Mouse (Mus musculus): ENCODE results near the gene Bbs5. TPM values are rescaled to one million over a fixed set of nuclear protein-coding genes. Genes with fewer than 3 reads are reported as not detected.
"Not testable (repeated sequence)": the region's sequence is repeated elsewhere in the genome, so short reads cannot be mapped to it uniquely, and the experiment has no call there.

Gene Bbs5
- polyA plus RNA-seq, 1 experiment from 2014 or later: 6.1 TPM

DNA sequence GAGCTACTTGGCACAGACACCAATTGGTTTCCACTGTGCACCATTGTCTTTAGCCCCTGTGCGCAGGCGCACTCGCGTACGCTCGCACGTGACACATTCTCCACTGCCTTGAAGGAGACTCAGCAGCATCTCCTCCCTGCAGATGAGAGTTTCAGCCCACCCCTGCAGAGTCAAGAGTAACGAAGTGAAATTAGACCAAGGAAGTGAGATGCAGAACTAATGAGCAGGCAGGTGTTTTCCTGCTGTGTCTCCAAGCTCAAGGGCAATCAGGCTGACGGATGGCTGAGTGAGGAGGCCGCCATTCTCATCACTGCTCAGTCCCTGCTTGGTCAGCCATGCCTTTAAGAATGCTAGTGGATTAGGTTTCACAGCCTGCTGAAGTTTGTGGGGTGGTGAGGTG is 6.9 kb upstream of the Bbs5 start:
- WGBS (ENCODE audit: missing documents): 71% methylated on average over 10 of the region's 10 CpGs
- Histone ChIP-seq H3K79me2 (ENCODE audit: inconsistent target) (no peaks in the 10 kb centered on the region), H3K4me3 (ENCODE audit: inconsistent target) (no peak overlapping the region), H3K36me3 (ENCODE audit: inconsistent target) (no peaks in the 10 kb centered on the region), H3K27ac (no peak overlapping the region)

DNA sequence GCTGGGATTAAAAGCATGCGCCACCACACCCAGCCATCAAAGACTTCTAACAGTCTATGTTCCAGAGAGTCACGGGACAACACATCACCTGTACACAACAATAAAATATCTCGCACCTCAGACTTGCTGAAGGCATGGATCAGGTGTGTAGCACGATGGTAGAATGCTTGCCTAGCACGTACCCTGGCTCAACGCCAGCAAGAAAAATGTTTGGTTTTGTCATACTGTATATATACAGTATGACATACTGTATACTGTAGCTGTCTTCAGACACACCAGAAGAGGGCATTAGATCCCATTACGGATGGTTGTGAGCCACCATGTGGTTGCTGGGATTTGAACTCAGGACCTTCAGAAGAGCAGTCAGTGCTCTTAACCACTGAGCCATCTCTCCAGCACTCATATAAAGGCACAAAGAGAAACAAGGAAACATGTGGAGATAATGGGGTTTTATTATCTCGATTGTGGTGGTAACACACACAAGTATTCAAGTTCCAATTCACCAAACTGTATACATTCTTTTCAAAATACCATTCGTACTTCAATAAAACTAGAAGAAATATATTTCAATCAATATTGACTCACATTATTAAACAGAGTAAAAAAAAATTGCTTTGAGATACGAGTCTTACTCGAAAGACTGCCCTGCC is 1.9 kb upstream of the Bbs5 start:
- no peaks in the 10 kb centered on the region for H3K79me2 ChIP-seq (ENCODE audit: inconsistent target)
- WGBS (ENCODE audit: missing documents): 92% methylated on average over 11 of the region's 11 CpGs
- H3K36me3 ChIP-seq (ENCODE audit: inconsistent target): no peaks in the 10 kb centered on the region
- no peak overlapping the region for H3K4me3 ChIP-seq (ENCODE audit: inconsistent target)
- no peak overlapping the region for H3K27ac ChIP-seq

GRCm38 (mm10) chr2:69649716-69650115 is 2.7 kb downstream of the Bbs5 start:
- H3K4me3 ChIP-seq (ENCODE audit: inconsistent target): no peak overlapping the region
- H3K27ac ChIP-seq: no peak overlapping the region
- 94% methylated on average over 5 of the region's 5 CpGs for WGBS (ENCODE audit: missing documents)

DNA sequence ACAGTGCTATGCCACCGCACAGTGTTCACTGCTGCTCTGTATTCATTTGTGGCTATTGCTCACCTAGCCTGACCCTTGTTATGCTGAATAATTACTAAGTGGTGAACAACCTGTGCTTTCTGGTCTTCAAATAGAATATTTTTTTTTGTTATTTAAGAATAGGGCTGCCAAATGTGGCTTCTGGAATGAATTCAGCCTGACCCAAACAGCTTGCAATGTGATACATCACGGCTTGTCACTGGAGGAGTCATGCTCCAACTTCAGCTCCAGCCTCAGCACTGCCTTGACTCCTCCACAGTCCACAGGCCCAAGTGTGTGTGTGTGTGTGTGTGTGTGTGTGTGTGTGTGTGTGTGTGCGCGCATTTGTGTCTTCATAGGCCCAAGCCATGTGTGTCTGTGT is 12.4 kb downstream of the Bbs5 start:
- WGBS (ENCODE audit: missing documents): 88% methylated on average over 4 of the region's 4 CpGs
- H3K4me3 ChIP-seq (ENCODE audit: inconsistent target): no peak overlapping the region
- H3K36me3 ChIP-seq (ENCODE audit: inconsistent target): no peaks in the 10 kb centered on the region
- H3K79me2 ChIP-seq (ENCODE audit: inconsistent target): no peaks in the 10 kb centered on the region
- no peak overlapping the region for H3K27ac ChIP-seq

More at GRCm38 (mm10) chr2:69649716-69650115, 2.7 kb downstream of the Bbs5 start:
- no peaks in the 10 kb centered on the region for H3K79me2 ChIP-seq (ENCODE audit: inconsistent target)
- no peaks in the 10 kb centered on the region for H3K36me3 ChIP-seq (ENCODE audit: inconsistent target)

- no peaks in the 10 kb centered on the region for H3K36me3 ChIP-seq (ENCODE audit: inconsistent target)
- H3K79me2 ChIP-seq (ENCODE audit: inconsistent target): no peaks in the 10 kb centered on the region
- 65% methylated on average over 13 of the region's 13 CpGs for WGBS (ENCODE audit: missing documents)
- H3K4me3 ChIP-seq (ENCODE audit: inconsistent target): no peak overlapping the region
- no peak overlapping the region for H3K27ac ChIP-seq
These were observed 17.0 kb downstream of the Bbs5 start for GRCm38 (mm10) chr2:69663827-69664476.

DNA sequence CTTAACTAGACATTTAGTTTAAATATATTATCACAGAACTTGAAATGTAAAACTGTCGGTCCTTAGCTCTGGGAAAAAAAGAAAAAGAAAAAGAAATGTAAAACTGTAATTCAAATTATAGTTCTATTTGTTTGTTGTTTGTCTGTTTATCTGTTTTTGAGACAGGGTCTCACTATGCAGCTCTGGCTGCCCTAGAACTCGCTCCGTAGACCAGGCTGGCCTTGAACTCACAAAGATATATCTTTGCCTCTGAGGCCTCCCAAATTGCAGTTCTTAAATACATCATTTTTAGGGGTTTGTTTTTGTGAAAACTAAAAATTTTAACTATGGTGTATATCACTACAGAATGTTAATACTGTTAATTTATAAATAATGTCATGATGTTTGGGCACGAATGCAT is 20.7 kb downstream of the Bbs5 start:
- WGBS (ENCODE audit: missing documents): 88% methylated on average over 4 of the region's 4 CpGs
- no peak overlapping the region for H3K27ac ChIP-seq
- no peaks in the 10 kb centered on the region for H3K36me3 ChIP-seq (ENCODE audit: inconsistent target)
- H3K4me3 ChIP-seq (ENCODE audit: inconsistent target): no peak overlapping the region
- H3K79me2 ChIP-seq (ENCODE audit: inconsistent target): no peaks in the 10 kb centered on the region

GRCm38 (mm10) chr2:69668414-69668813 is 21.4 kb downstream of the Bbs5 start:
- H3K79me2 ChIP-seq (ENCODE audit: inconsistent target): no peaks in the 10 kb centered on the region
- 90% methylated on average over 6 of the region's 6 CpGs for WGBS (ENCODE audit: missing documents)
- H3K4me3 ChIP-seq (ENCODE audit: inconsistent target): no peak overlapping the region
- no peaks in the 10 kb centered on the region for H3K36me3 ChIP-seq (ENCODE audit: inconsistent target)
- H3K27ac ChIP-seq: no peak overlapping the region

- Histone ChIP-seq H3K36me3 (ENCODE audit: inconsistent target) (no peaks in the 10 kb centered on the region), H3K4me3 (ENCODE audit: inconsistent target) (no peak within 1 kb of the TSS), H3K79me2 (ENCODE audit: inconsistent target) (no peaks in the 10 kb centered on the region), H3K27ac (no peak within 1 kb of the TSS)
- 90% methylated on average over 9 of the region's 9 CpGs for WGBS (ENCODE audit: missing documents)
These were observed 22.9 kb downstream of the Bbs5 start, which contains the start of gene Klhl41 for GRCm38 (mm10) chr2:69669853-69670252. TSS of gene Klhl41 (plus strand) at chr2:69670120.

GRCm38 (mm10) chr2:69673723-69674122 is 26.8 kb downstream of the Bbs5 start:
- Histone ChIP-seq H3K36me3 (ENCODE audit: inconsistent target) (no peaks in the 10 kb centered on the region), H3K27ac (no peak overlapping the region), H3K79me2 (ENCODE audit: inconsistent target) (no peaks in the 10 kb centered on the region), H3K4me3 (ENCODE audit: inconsistent target) (no peak overlapping the region)
- WGBS (ENCODE audit: missing documents): 92% methylated on average over 5 of the region's 5 CpGs

DNA sequence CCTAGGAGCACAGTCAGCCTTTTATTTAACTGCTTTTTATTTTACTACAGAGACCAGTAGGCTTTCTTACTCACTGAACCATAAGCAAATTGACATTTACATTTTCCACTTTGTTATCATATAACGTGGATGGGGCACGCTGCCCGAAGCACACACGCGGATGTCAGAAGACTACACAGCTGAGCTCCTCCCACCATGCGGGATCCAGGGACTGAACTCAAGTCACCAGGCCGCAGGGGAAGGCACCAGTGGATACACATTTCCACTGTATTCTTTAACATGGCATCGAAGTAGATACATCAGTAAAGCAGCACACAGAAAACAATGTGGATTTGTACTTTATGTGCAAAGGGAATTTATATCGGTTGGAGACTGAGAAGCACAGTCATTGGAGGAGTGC is 28.3 kb downstream of the Bbs5 start:
- H3K36me3 ChIP-seq (ENCODE audit: inconsistent target): no peaks in the 10 kb centered on the region
- H3K27ac ChIP-seq: no peak overlapping the region
- 97% methylated on average over 9 of the region's 9 CpGs for WGBS (ENCODE audit: missing documents)
- no peak overlapping the region for H3K4me3 ChIP-seq (ENCODE audit: inconsistent target)
- no peaks in the 10 kb centered on the region for H3K79me2 ChIP-seq (ENCODE audit: inconsistent target)

GRCm38 (mm10) chr2:69676713-69677112 is 29.7 kb downstream of the Bbs5 start:
- H3K4me3 ChIP-seq (ENCODE audit: inconsistent target): no peak overlapping the region
- H3K79me2 ChIP-seq (ENCODE audit: inconsistent target): no peaks in the 10 kb centered on the region
- H3K27ac ChIP-seq: no peak overlapping the region
- WGBS (ENCODE audit: missing documents): 33% methylated on average over 2 of the region's 2 CpGs
- no peaks in the 10 kb centered on the region for H3K36me3 ChIP-seq (ENCODE audit: inconsistent target)

DNA sequence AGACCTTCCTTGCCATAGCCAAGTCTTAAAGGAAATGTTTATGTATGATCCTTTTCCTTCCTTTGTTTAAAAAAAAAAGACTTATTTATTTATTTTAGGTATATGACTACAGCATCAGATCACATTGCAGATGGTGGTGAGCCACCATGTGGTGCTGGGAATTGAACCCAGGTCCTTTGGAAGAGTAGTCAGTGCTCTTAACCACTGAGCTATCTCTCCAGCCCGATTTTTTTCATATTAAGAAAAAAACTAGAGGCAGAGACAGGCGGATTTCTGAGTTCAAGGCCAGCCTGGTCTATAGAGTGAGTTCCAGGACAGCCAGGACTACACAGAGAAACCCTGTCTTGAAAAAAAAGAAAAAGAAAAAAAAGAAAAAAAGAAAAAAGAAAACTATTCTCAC is 30.2 kb downstream of the Bbs5 start:
- WGBS (ENCODE audit: missing documents): 83% methylated on average over 1 of the region's 2 CpGs

DNA sequence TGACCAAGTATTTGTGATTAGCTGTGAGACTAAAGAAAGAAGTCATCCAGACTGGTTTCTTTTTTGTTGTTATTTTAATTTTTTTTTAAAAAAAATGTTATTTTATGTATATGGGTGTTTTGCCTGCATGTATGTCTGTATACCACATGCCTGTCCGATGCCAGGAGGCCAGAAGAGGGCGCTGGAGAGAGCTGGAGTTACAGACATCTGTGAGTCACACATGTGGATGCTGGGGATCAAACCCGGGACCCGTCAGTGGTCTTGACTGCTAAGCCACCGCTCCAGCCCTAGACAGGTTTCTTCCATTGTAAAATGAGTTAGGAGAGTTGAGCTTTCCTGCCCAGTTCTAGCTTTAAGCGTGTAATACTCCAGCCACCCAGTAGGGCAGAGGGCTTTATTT is 33.0 kb downstream of the Bbs5 start:
- no peak overlapping the region for H3K4me3 ChIP-seq (ENCODE audit: inconsistent target)
- WGBS (ENCODE audit: missing documents): 78% methylated on average over 6 of the region's 6 CpGs

More for the DNA sequence above, 30.2 kb downstream of the Bbs5 start:
- H3K36me3 ChIP-seq (ENCODE audit: inconsistent target); H3K27ac ChIP-seq; H3K4me3 ChIP-seq (ENCODE audit: inconsistent target); H3K79me2 ChIP-seq (ENCODE audit: inconsistent target): not testable (repeated sequence)

GRCm38 (mm10) chr2:69681931-69682330 is 35.0 kb downstream of the Bbs5 start:
- WGBS (ENCODE audit: missing documents): 89% methylated on average over 4 of the region's 4 CpGs
- no peaks in the 10 kb centered on the region for H3K36me3 ChIP-seq (ENCODE audit: inconsistent target)
- H3K27ac ChIP-seq: no peak overlapping the region
- H3K4me3 ChIP-seq (ENCODE audit: inconsistent target): no peak overlapping the region
- no peaks in the 10 kb centered on the region for H3K79me2 ChIP-seq (ENCODE audit: inconsistent target)

More for the DNA sequence above, 33.0 kb downstream of the Bbs5 start:
- H3K27ac ChIP-seq: no peak overlapping the region
- H3K36me3 ChIP-seq (ENCODE audit: inconsistent target): no peaks in the 10 kb centered on the region
- no peaks in the 10 kb centered on the region for H3K79me2 ChIP-seq (ENCODE audit: inconsistent target)

- Histone ChIP-seq H3K36me3 (ENCODE audit: inconsistent target) (no peaks in the 10 kb centered on the region), H3K4me3 (ENCODE audit: inconsistent target) (no peak overlapping the region), H3K27ac (no peak overlapping the region), H3K79me2 (ENCODE audit: inconsistent target) (no peaks in the 10 kb centered on the region)
- 98% methylated on average over 13 of the region's 13 CpGs for WGBS (ENCODE audit: missing documents)
These were observed 36.2 kb downstream of the Bbs5 start for GRCm38 (mm10) chr2:69683036-69683805.

Data from macrophage (primary cell).